Mouse (Mus musculus) forebrain, embryonic 11.5 days (tissue): Measurements from ENCODE around the gene Rgs16. TPM values are rescaled to one million over a fixed set of nuclear protein-coding genes. Genes with fewer than 3 reads are reported as not detected.
A peak's percentile ranks its signal among the peaks of the same experiment; 100 is the strongest.

Experiments
- ATAC-seq: fragments of 200-750 bp; cut with Nextera tagmentation; replicated peaks from 2 replicates; pipeline ENCODE4 v1.8.0; 2017; ENCODE audit warnings: moderate TSS enrichment; ENCODE audit not compliant: low FRiP score
- DNase-seq: peaks from one replicate; pipeline ENCODE4 v3.0.0-alpha.2; 2017; ENCODE audit warnings: low spot score
- H3K27ac ChIP-seq: fragments of 300-500 bp; sonication (generic); 2 replicates; pipeline ENCODE4 v1.5.1; 2014; ENCODE audit warnings: low read depth, low read length
- H3K27me3 ChIP-seq: fragments of 300-500 bp; sonication (generic); 2 replicates; pipeline ENCODE4 v1.6.1; 2014; ENCODE audit warnings: mild to moderate bottlenecking, low read length, mixed read lengths; ENCODE audit not compliant: control insufficient read depth, insufficient read depth
- H3K36me3 ChIP-seq: fragments of 300-500 bp; sonication (generic); 2 replicates; pipeline ENCODE4 v1.6.1; 2014; ENCODE audit warnings: mild to moderate bottlenecking, low read length, moderate library complexity, mixed read lengths; ENCODE audit not compliant: control insufficient read depth, insufficient read depth
- H3K4me1 ChIP-seq: fragments of 300-500 bp; sonication (generic); replicated peaks from 2 replicates; pipeline ENCODE4 v1.6.1; 2014; ENCODE audit warnings: low read length, mixed read lengths; ENCODE audit not compliant: control insufficient read depth, insufficient read depth
- H3K4me2 ChIP-seq: fragments of 300-500 bp; sonication (generic); 2 replicates; pipeline ENCODE4 v1.6.1; 2014; ENCODE audit warnings: low read depth, mild to moderate bottlenecking, low read length, moderate library complexity, mixed read lengths; ENCODE audit not compliant: severe bottlenecking
- H3K4me3 ChIP-seq: fragments of 300-500 bp; sonication (generic); 2 replicates; pipeline ENCODE4 v1.5.1; 2014; ENCODE audit warnings: low read depth, low read length
- H3K9ac ChIP-seq: fragments of 300-500 bp; sonication (generic); 2 replicates; pipeline ENCODE4 v1.6.1; 2014; ENCODE audit warnings: low read length
- H3K9me3 ChIP-seq: fragments of 300-500 bp; sonication (generic); 2 replicates; pipeline ENCODE4 v1.6.1; 2016; ENCODE audit warnings: low read length, mixed read lengths; ENCODE audit not compliant: control insufficient read depth
- WGBS: fragments of 180-500 bp; shearing (Covaris S2); extraction: QIAGEN DNeasy Blood & Tissue Kit; methylation state at CpG from one replicate; pipeline ENCODE4 v1.1.7; 2014; 5-methylcytosine and 5-hydroxymethylcytosine counted together
- polyA plus RNA-seq: library from polyadenylated mRNA; unstranded; fragments of >200 nt; fragmentation: Nextera tagmentation; extraction: Ambion mirVana; gene quantifications from 2 replicates; pipeline ENCODE4 v1.2.1, GENCODE M21; 2014

Gene Rgs16
- 24.3 and 25.3 TPM in 2 replicates for polyA plus RNA-seq

- peak; percentile 89 for DNase-seq
- H3K27ac ChIP-seq: no peak within 1 kb of the TSS
- peak within 1 kb of the TSS; percentile 89 for H3K4me2 ChIP-seq
- H3K4me1 ChIP-seq: peaks cover 20% of the 10 kb centered on the region
- H3K36me3 ChIP-seq: no peaks in the 10 kb centered on the region; the same call in 1 of the 2 replicates
- ATAC-seq: peak; percentile 85
- H3K9me3 ChIP-seq: no peaks in the 10 kb centered on the region
- peaks cover 5% of the 10 kb centered on the region; the same call in 1 of the 2 replicates for H3K27me3 ChIP-seq
- H3K9ac ChIP-seq: peak within 1 kb of the TSS; percentile 61
- under 1% methylated on average over 28 of the region's 28 CpGs for WGBS
- H3K4me3 ChIP-seq: peak within 1 kb of the TSS; percentile 52
Observed at GRCm38 (mm10) chr1:153740145-153740544, at the start of gene Rgs16. Gene Rgs16 (plus strand): TSS chr1:153740349.

GRCm38 (mm10) chr1:153692526-153692925, 47.6 kb upstream of the Rgs16 start:
- H3K27ac ChIP-seq: no peak overlapping the region
- no peak overlapping the region for H3K9ac ChIP-seq
- H3K9me3 ChIP-seq: no peaks in the 10 kb centered on the region
- no peaks in the 10 kb centered on the region for H3K36me3 ChIP-seq
- ATAC-seq (no peak), DNase-seq (no peak)
- WGBS: 85% methylated on average over 6 of the region's 6 CpGs
- H3K4me3 ChIP-seq: no peak overlapping the region
- H3K4me2 ChIP-seq: no peak overlapping the region
- no peaks in the 10 kb centered on the region for H3K4me1 ChIP-seq
- H3K27me3 ChIP-seq: no peaks in the 10 kb centered on the region

GRCm38 (mm10) chr1:153694372-153695120, 45.6 kb upstream of the Rgs16 start:
- Histone ChIP-seq H3K36me3 (no peaks in the 10 kb centered on the region), H3K9me3 (no peaks in the 10 kb centered on the region), H3K4me3 (no peak overlapping the region), H3K27ac (no peak overlapping the region), H3K27me3 (no peaks in the 10 kb centered on the region), H3K4me1 (no peaks in the 10 kb centered on the region), H3K4me2 (no peak overlapping the region), H3K9ac (no peak overlapping the region)
- 92% methylated on average over 6 of the region's 6 CpGs for WGBS
- no peak for ATAC-seq
- no peak for DNase-seq

- DNase-seq: no peak
- WGBS: 91% methylated on average over 10 of the region's 10 CpGs
- Histone ChIP-seq H3K27me3 (no peaks in the 10 kb centered on the region), H3K27ac (no peak overlapping the region), H3K36me3 (no peaks in the 10 kb centered on the region), H3K4me3 (no peak overlapping the region), H3K4me1 (no peaks in the 10 kb centered on the region), H3K9ac (no peak overlapping the region), H3K9me3 (no peaks in the 10 kb centered on the region), H3K4me2 (no peak overlapping the region)
- ATAC-seq: no peak
Observed at GRCm38 (mm10) chr1:153695398-153695797, 44.8 kb upstream of the Rgs16 start.

- Histone ChIP-seq H3K27me3 (no peaks in the 10 kb centered on the region), H3K4me3 (no peak overlapping the region), H3K4me2 (no peak overlapping the region), H3K36me3 (no peaks in the 10 kb centered on the region), H3K27ac (no peak overlapping the region), H3K9ac (no peak overlapping the region), H3K4me1 (no peaks in the 10 kb centered on the region), H3K9me3 (no peaks in the 10 kb centered on the region)
- ATAC-seq: no peak
- DNase-seq: no peak
- WGBS: 92% methylated on average over 11 of the region's 11 CpGs
Observed at GRCm38 (mm10) chr1:153696093-153696492, 44.1 kb upstream of the Rgs16 start.

- H3K27ac ChIP-seq: no peak overlapping the region
- no peaks in the 10 kb centered on the region for H3K36me3 ChIP-seq
- H3K4me3 ChIP-seq: no peak overlapping the region
- no peak for DNase-seq
- no peak overlapping the region for H3K4me2 ChIP-seq
- no peak overlapping the region for H3K9ac ChIP-seq
- H3K4me1 ChIP-seq: no peaks in the 10 kb centered on the region
- no peak for ATAC-seq
- no peaks in the 10 kb centered on the region for H3K27me3 ChIP-seq
- WGBS: 95% methylated on average over 4 of the region's 4 CpGs
- no peaks in the 10 kb centered on the region for H3K9me3 ChIP-seq
Observed at GRCm38 (mm10) chr1:153696541-153696940, 43.6 kb upstream of the Rgs16 start.

- Histone ChIP-seq H3K27me3 (no peaks in the 10 kb centered on the region), H3K36me3 (no peaks in the 10 kb centered on the region), H3K9ac (no peak overlapping the region), H3K4me3 (no peak overlapping the region), H3K4me1 (peaks cover 9% of the 10 kb centered on the region; the same call in 1 of the 2 replicates), H3K4me2 (no peak overlapping the region), H3K27ac (no peak overlapping the region), H3K9me3 (no peaks in the 10 kb centered on the region)
- DNase-seq: no peak
- peak; percentile 60; the same call in 1 of the 2 replicates for ATAC-seq
- 76% methylated on average over 16 of the region's 16 CpGs for WGBS
Observed at GRCm38 (mm10) chr1:153697581-153698251, 42.4 kb upstream of the Rgs16 start.

GRCm38 (mm10) chr1:153698311-153699084, 41.7 kb upstream of the Rgs16 start:
- Histone ChIP-seq H3K9ac (no peak overlapping the region), H3K4me2 (no peak overlapping the region), H3K4me3 (no peak overlapping the region), H3K4me1 (peaks cover 11% of the 10 kb centered on the region; the same call in 1 of the 2 replicates), H3K9me3 (no peaks in the 10 kb centered on the region), H3K27me3 (no peaks in the 10 kb centered on the region), H3K27ac (no peak overlapping the region), H3K36me3 (no peaks in the 10 kb centered on the region)
- ATAC-seq (no peak), DNase-seq (no peak)
- 76% methylated on average over 7 of the region's 7 CpGs for WGBS
